Mouse (Mus musculus) liver, adult (tissue): ENCODE data around the gene Rimbp2.

Experiments
- GATA4 ChIP-seq: IDR thresholded peaks from 2 replicates; pipeline ENCODE4 v1.6.1; 2014; ENCODE audit warnings: mild to moderate bottlenecking, low read length; ENCODE audit not compliant: insufficient replicate concordance

Gene Rimbp2

DNA sequence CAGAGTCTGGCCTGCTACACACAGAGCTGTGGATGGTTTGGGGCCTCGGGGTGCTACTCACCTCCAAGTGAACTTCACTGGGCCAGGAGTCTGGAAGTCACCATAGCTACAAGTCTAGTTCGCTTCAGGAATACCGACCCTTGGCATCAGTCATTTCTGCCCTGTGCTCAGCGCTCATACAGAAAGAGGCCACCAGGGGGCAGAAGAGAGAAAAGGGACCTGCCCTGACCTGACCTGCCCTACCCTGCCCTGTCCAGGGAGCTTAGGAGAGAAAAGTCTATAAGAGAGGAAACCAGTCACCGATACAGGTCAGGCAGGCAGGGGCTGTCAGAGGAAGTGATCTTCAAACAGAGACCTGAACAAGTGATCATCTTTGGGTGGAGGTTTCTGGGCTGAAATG lies 6.2 kb downstream of the Rimbp2 start:
- TF ChIP-seq GATA4: no peak

DNA sequence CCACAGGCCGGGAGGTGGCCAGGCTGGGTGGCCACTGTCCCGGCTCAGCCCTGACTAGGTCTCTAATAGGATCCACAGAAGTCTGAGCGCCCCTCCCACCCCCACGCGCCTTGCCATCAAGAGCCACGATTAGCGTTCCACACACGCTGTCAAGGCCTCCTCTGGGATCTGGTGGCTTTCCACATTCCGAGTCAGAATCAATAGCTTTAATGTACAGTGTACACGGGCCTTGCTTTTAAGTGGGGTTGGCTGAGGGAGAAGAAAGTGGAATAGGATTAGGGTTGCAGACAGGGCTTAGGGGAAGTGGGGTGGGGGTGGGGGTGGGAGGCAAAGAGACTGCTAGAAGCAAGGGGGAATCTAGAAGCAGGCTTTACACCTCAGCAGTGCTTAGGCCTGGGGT lies 12.8 kb downstream of the Rimbp2 start:
- TF ChIP-seq GATA4: no peak

DNA sequence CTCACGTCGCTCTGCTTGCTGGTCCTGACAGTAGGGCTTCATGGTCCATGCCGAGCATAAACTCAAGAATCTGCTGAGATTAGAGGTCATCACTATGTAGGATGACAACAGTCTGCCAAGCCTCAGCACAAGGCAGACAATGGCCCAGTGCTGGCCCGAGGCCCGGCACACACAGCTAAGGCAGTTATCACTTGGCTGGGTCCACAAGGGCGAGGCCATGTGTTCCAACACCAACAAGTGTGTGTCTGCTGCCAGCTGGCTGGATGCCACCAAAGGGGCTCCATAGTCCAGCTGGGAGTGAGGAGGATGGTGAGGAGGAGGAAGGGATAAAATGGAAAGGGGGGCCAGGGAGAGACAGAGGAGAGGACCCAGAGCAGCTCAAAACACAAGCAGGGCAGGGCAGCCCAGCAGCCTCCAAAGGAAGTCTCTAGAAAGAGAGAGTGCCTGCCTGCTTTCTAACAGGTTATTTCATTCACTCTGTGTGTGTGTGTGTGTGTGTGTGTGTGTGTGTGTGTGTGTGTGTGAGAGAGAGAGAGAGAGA lies 17.9 kb downstream of the Rimbp2 start:
- no peak for TF ChIP-seq GATA4

GRCm38 (mm10) chr5:128932776-128933175 lies 20.5 kb downstream of the Rimbp2 start:
- TF ChIP-seq GATA4: no peak

GRCm38 (mm10) chr5:128925073-128925472 lies 28.2 kb downstream of the Rimbp2 start:
- no peak for TF ChIP-seq GATA4

DNA sequence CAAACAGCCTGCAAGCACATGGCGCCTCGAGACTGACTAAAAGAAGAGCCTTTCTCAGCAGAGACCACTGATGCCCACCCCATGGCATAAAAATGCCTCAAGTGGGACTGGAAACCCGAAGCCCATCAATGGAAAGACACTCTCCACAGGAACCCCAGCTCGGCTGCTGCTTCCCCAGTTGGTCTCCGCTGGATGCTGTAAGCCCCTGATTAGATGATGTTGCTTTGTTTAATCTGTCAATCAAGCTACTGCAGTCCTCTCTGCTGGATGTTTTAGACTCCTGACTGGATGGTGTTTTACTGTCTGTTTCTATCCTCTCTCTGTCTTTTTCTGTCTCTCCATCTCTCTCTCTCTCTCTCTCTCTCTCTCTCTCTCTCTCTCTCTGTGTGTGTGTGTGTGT lies 33.2 kb downstream of the Rimbp2 start:
- no peak for TF ChIP-seq GATA4

DNA sequence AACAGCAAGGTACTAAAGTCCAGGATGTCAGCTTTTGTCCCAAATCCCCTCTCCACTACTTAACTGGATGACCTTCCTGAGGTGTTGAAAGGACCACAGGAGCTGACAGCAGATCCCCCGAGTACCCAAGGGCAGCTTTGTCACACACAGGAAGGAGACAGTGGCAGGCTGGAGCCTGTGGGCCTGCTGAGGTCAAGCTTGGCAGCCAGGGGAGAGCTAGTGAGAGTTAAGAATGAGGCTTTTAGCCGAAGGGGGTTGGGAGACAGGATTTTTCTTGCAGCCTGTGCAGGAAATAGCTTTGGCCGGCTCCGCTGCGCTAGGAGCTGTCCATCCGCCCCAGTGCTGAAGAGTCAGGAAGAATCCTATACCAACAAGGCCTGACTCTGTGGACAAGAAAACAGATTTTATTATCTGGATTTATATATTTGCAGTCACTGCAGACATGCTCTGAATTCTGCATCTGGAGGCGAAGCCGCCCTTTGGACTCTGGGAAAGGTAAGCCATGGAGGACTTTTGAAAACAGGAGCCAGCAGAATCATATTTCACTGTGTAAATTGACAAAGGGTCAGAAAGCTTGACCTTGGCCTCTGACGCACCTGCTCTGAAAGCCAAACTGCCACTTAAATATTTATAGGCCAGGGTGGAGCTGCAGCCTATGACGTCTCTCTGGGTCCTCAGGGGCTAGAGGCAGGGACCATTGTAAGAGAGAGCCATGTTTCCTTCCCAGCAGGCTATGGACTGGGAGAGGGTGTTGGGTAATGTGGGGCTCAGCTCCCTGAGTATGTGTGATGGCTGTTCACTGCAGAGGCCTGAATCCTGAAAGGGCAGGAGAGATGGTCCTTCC lies 35.9 kb downstream of the Rimbp2 start:
- TF ChIP-seq GATA4: no peak

DNA sequence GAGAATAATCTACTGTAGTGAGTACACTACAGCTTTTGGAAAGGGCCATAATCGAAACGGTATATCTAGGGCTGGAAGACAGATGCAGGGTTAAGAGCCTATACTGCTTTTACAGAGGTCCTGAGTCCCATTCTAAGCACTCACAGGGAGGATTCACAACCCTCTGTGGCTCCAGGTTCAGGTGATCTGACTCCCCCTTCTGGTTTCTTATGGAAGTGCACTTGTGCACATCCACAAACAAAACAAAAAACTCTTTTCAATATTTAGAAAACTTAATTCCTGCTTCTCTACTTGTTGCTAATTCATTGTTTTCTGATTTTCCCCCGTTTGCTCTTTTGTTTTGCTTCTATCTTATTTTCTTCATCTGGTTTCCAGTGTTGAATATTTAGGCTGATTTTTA lies 39.5 kb downstream of the Rimbp2 start:
- no peak for TF ChIP-seq GATA4

- TF ChIP-seq GATA4: no peak
These were observed 40.9 kb downstream of the Rimbp2 start for GRCm38 (mm10) chr5:128912374-128912773.

DNA sequence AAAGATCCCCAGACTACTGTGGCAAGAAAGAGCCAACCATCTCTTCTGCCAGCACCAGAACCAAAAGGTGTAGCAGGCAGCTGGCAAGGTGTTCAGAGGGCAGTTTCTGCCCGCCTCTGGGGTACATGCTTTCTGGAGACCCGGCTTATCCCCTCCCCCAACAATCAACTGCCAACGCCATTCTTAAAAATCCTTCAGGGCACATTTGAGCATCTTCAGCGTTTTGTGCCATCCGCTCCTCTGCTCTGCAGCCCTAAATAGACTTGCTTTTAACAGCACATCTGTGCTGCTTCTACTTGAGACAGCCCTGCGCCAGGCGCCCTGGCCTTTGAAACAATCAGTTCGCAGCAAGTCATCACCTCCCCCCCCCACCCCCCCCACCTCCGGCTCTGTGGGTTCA lies 41.7 kb downstream of the Rimbp2 start:
- no peak for TF ChIP-seq GATA4

GRCm38 (mm10) chr5:128904113-128904512 lies 49.2 kb downstream of the Rimbp2 start:
- no peak for TF ChIP-seq GATA4

DNA sequence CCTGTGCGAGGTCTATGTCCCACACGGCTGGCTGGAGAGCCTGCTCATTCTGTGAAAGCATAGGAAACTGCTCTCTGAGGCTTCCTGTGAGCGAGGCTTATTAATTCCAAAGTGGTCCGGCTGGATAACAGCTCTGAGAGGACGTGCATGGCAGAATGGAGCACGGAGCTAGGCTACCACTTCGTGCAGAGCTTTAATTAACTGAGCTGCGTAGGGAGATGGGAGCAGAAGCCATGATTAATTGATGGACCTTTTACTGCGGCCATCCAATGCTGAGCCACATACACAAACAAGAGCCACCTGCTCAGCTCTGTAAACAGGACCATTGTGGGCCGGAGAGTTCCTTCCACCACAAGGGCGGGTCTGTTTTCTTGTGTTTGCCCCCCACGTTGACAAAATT lies 50.2 kb downstream of the Rimbp2 start:
- no peak for TF ChIP-seq GATA4

DNA sequence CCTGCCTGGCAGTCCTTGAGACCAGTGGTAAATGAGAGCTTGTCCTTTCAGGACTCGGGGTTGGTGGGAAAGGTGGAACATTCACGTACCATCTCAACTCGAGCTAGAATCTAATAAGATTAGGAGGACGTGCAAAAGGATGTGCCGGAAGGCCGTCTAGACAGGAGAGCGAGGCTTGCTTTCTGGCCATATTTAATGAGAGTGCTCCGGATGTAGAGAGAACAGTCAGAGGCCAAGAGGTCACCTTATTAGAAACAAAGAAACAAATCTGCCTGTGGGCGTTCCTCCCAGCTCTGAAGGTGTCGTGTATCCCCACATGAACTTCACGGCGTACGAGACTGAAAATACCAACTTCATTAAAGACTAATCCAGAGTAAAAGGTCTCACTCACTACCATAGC lies 53.3 kb downstream of the Rimbp2 start:
- no peak for TF ChIP-seq GATA4

GRCm38 (mm10) chr5:128894921-128895320 lies 58.4 kb downstream of the Rimbp2 start:
- no peak for TF ChIP-seq GATA4

- no peak for TF ChIP-seq GATA4
These were observed 65.7 kb downstream of the Rimbp2 start for GRCm38 (mm10) chr5:128887546-128887945.

DNA sequence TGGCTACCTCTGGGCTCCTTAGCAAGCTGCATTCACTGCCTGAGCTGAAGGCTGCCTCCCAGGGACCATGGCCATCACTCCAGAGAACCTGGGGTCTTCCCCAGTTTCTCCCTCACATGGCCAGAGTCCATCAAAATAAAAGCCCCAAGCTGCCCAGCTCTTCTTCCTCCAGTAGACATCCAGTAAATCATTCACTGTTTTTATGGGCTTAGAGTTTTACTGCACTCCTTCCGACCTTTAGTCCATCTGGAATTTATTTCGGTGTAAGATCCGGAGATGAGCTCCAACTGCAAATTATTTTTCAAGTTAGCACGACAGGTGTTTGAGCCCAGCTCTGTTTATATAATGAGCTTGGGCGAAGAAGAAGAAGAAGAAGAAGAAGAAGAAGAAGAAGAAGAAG lies 69.0 kb downstream of the Rimbp2 start:
- no peak for TF ChIP-seq GATA4

DNA sequence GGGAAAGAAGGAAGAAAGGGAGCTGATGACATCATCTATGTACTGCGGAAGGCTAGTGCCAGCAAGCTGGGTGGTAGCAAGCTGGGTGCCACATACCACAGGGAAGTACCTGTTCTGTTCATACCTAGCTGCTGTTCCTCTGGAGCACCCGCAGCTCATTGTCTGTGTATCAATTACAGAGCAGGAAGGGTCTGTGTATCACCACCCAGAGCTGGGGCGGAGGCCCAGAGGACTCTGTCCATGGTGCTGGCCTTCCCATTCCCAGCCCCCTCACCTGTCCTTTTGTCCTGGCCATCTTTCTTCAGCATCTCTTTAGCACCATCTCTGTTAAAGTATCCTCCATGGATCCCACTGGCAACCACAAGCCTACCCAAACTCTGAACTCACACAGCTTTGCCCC lies 74.2 kb downstream of the Rimbp2 start:
- no peak for TF ChIP-seq GATA4

DNA sequence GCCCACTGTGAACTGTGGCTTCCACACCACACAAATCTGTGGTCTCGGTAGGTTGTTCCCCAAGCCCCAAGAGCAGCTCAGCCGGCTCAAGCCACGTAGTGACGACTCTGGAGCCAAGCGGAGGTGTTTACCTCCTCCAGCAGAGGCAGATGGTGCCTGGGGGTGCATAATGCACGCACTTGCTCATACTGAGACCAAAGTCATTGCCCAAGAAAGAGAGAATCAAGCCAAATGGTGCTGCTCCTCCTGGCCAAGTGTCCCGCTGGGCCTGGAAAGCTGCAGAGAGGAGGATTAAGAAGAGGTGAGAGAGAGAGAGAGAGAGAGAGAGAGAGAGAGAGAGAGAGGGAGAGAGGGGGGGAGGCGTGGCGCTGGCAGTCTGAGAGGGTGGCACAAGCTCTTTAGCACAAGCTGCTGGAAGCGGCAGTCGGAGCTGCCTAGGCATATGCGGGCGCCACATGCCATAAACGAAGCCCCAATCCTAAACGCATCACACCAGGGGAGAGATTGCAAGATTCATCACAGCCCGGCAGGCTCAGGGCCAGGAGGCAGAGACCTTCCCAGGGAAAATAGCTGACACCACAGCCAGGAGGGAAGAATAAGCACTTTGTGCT lies 75.8 kb downstream of the Rimbp2 start:
- no peak for TF ChIP-seq GATA4
